Mouse (Mus musculus): ENCODE data around the gene Epha2. TPM values are rescaled to one million over a fixed set of nuclear protein-coding genes. Genes with fewer than 3 reads are reported as not detected.

The Epha2 gene
- polyA plus RNA-seq, 1 experiment from 2014 or later, result 6.5 TPM

GRCm38 (mm10) chr4:141291571-141292375 lies 9.3 kb upstream of the Epha2 start:
- Histone ChIP-seq H3K4me1 (peaks cover 49% of the 10 kb centered on the region), H3K36me3 (no peaks in the 10 kb centered on the region), H3K27me3 (peaks cover 41% of the 10 kb centered on the region), H3K4me2 (peak overlapping the region; percentile 76), H3K9ac (no peak overlapping the region), H3K27ac (no peak overlapping the region), H3K9me3 (no peaks in the 10 kb centered on the region), H3K4me3 (peak overlapping the region; percentile 29)
- 1% methylated on average over 47 of the region's 47 CpGs for WGBS
- ATAC-seq (ENCODE audit: insufficient number of reproducible peaks, low FRiP score, low TSS enrichment, low read depth), result no peak

- H3K4me2 ChIP-seq, result 0 out of 2 replicates have a peak overlapping the region, but pooled peaks have one; percentile 17
- H3K4me3 ChIP-seq, result no peak overlapping the region; the same call in 1 of the 2 replicates
- H3K9ac ChIP-seq, result no peak overlapping the region
- WGBS, result 7% methylated on average over 15 of the region's 15 CpGs
- H3K27ac ChIP-seq, result no peak overlapping the region
- H3K27me3 ChIP-seq, result peaks cover 37% of the 10 kb centered on the region
- peaks cover 40% of the 10 kb centered on the region for H3K4me1 ChIP-seq
- ATAC-seq (ENCODE audit: insufficient number of reproducible peaks, low FRiP score, low TSS enrichment, low read depth), result no peak
- H3K9me3 ChIP-seq, result no peaks in the 10 kb centered on the region
- H3K36me3 ChIP-seq, result no peaks in the 10 kb centered on the region
Observed at GRCm38 (mm10) chr4:141295774-141296186, 5.3 kb upstream of the Epha2 start.

- 32% methylated on average over 7 of the region's 7 CpGs for WGBS
- Histone ChIP-seq H3K9me3 (no peaks in the 10 kb centered on the region), H3K4me2 (no peak overlapping the region), H3K27ac (no peak overlapping the region), H3K27me3 (peaks cover 26% of the 10 kb centered on the region; the same call in 1 of the 2 replicates), H3K36me3 (no peaks in the 10 kb centered on the region), H3K4me3 (no peak overlapping the region), H3K9ac (no peak overlapping the region), H3K4me1 (peaks cover 50% of the 10 kb centered on the region)
- ATAC-seq (ENCODE audit: insufficient number of reproducible peaks, low FRiP score, low TSS enrichment, low read depth), result no peak
Observed at GRCm38 (mm10) chr4:141297934-141298333, 3.1 kb upstream of the Epha2 start.

- Histone ChIP-seq H3K9ac (no peak overlapping the region), H3K36me3 (no peaks in the 10 kb centered on the region), H3K27ac (no peak overlapping the region), H3K4me2 (no peak overlapping the region), H3K4me1 (peaks cover 60% of the 10 kb centered on the region), H3K9me3 (no peaks in the 10 kb centered on the region), H3K27me3 (peaks cover 31% of the 10 kb centered on the region; the same call in 1 of the 2 replicates), H3K4me3 (no peak overlapping the region)
- ATAC-seq (ENCODE audit: insufficient number of reproducible peaks, low FRiP score, low TSS enrichment, low read depth), result no peak
- 39% methylated on average over 13 of the region's 13 CpGs for WGBS
Observed at GRCm38 (mm10) chr4:141299356-141299755, 1.7 kb upstream of the Epha2 start.

GRCm38 (mm10) chr4:141300196-141300595 lies 844 bp upstream of the Epha2 start:
- WGBS, result 52% methylated on average over 4 of the region's 4 CpGs
- H3K4me1 ChIP-seq, result peaks cover 59% of the 10 kb centered on the region
- ATAC-seq (ENCODE audit: insufficient number of reproducible peaks, low FRiP score, low TSS enrichment, low read depth), result no peak
- H3K9ac ChIP-seq, result no peak overlapping the region
- no peak overlapping the region for H3K27ac ChIP-seq
- H3K27me3 ChIP-seq, result peaks cover 31% of the 10 kb centered on the region; the same call in 1 of the 2 replicates
- H3K4me3 ChIP-seq, result no peak overlapping the region
- no peaks in the 10 kb centered on the region for H3K9me3 ChIP-seq
- H3K4me2 ChIP-seq, result no peak overlapping the region
- no peaks in the 10 kb centered on the region for H3K36me3 ChIP-seq

- H3K4me3 ChIP-seq, result peak overlapping the region; percentile 67
- no peak; the same call in 1 of the 2 replicates for ATAC-seq (ENCODE audit: insufficient number of reproducible peaks, low FRiP score, low TSS enrichment, low read depth)
- peak overlapping the region; percentile 75 for H3K27ac ChIP-seq
- no peaks in the 10 kb centered on the region for H3K9me3 ChIP-seq
- peak overlapping the region; percentile 84 for H3K4me2 ChIP-seq
- peaks cover 55% of the 10 kb centered on the region for H3K4me1 ChIP-seq
- 1% methylated on average over 51 of the region's 51 CpGs for WGBS
- no peaks in the 10 kb centered on the region for H3K36me3 ChIP-seq
- H3K27me3 ChIP-seq, result peaks cover 20% of the 10 kb centered on the region; the same call in 1 of the 2 replicates
- H3K9ac ChIP-seq, result peak overlapping the region; percentile 54
Observed at GRCm38 (mm10) chr4:141301591-141302427, 769 bp downstream of the Epha2 start.

- peak overlapping the region; percentile 54; the same call in 1 of the 2 replicates for H3K9ac ChIP-seq
- H3K4me3 ChIP-seq, result peak overlapping the region; percentile 67
- H3K27ac ChIP-seq, result no peak overlapping the region
- H3K4me1 ChIP-seq, result peaks cover 51% of the 10 kb centered on the region
- H3K27me3 ChIP-seq, result peaks cover 18% of the 10 kb centered on the region; the same call in 1 of the 2 replicates
- H3K9me3 ChIP-seq, result no peaks in the 10 kb centered on the region
- H3K4me2 ChIP-seq, result peak overlapping the region; percentile 84
- WGBS, result 19% methylated on average over 27 of the region's 27 CpGs
- ATAC-seq (ENCODE audit: insufficient number of reproducible peaks, low FRiP score, low TSS enrichment, low read depth), result no peak
- H3K36me3 ChIP-seq, result no peaks in the 10 kb centered on the region
Observed at GRCm38 (mm10) chr4:141302428-141303401, 1.7 kb downstream of the Epha2 start.

GRCm38 (mm10) chr4:141303402-141304222 lies 2.6 kb downstream of the Epha2 start:
- ATAC-seq (ENCODE audit: insufficient number of reproducible peaks, low FRiP score, low TSS enrichment, low read depth), result no peak
- Histone ChIP-seq H3K36me3 (peaks cover 2% of the 10 kb centered on the region; the same call in 1 of the 2 replicates), H3K27me3 (peaks cover 16% of the 10 kb centered on the region; the same call in 1 of the 2 replicates), H3K9me3 (no peaks in the 10 kb centered on the region), H3K27ac (no peak overlapping the region), H3K4me1 (peaks cover 47% of the 10 kb centered on the region), H3K4me3 (peak overlapping the region; percentile 67), H3K4me2 (peak overlapping the region; percentile 84), H3K9ac (no peak overlapping the region)
- 43% methylated on average over 7 of the region's 7 CpGs for WGBS

GRCm38 (mm10) chr4:141304223-141304611 lies 3.2 kb downstream of the Epha2 start:
- 61% methylated on average over 4 of the region's 4 CpGs for WGBS
- H3K4me3 ChIP-seq, result no peak overlapping the region
- no peak overlapping the region for H3K9ac ChIP-seq
- H3K9me3 ChIP-seq, result no peaks in the 10 kb centered on the region
- no peak for ATAC-seq (ENCODE audit: insufficient number of reproducible peaks, low FRiP score, low TSS enrichment, low read depth)
- H3K4me2 ChIP-seq, result no peak overlapping the region
- H3K27me3 ChIP-seq, result peaks cover 16% of the 10 kb centered on the region; the same call in 1 of the 2 replicates
- no peak overlapping the region for H3K27ac ChIP-seq
- peaks cover 7% of the 10 kb centered on the region; the same call in 1 of the 2 replicates for H3K36me3 ChIP-seq
- peaks cover 47% of the 10 kb centered on the region for H3K4me1 ChIP-seq

- Histone ChIP-seq H3K27me3 (0 out of 2 replicates have a peak, but pooled peaks cover 12% of the 10 kb centered on the region), H3K36me3 (peaks cover 7% of the 10 kb centered on the region; the same call in 1 of the 2 replicates), H3K4me1 (peaks cover 57% of the 10 kb centered on the region), H3K27ac (no peak overlapping the region), H3K9me3 (no peaks in the 10 kb centered on the region), H3K4me2 (no peak overlapping the region), H3K9ac (no peak overlapping the region), H3K4me3 (no peak overlapping the region)
- ATAC-seq (ENCODE audit: insufficient number of reproducible peaks, low FRiP score, low TSS enrichment, low read depth), result no peak
- 50% methylated on average over 8 of the region's 8 CpGs for WGBS
Observed at GRCm38 (mm10) chr4:141306057-141306456, 5.0 kb downstream of the Epha2 start.
